Mouse (Mus musculus) left cerebral cortex, adult 11 months (tissue): ENCODE data around the gene Spata32.

Source experiments
- DNase-seq: peaks from one replicate; pipeline ENCODE4 v3.0.0; 2022; ENCODE audit warnings: low spot score

Gene Spata32

GRCm38 (mm10) chr11:103173771-103174344, 44.4 kb downstream of the Spata32 start:
- DNase-seq = no peak

GRCm38 (mm10) chr11:103173041-103173770, 45.0 kb downstream of the Spata32 start:
- DNase-seq = no peak

DNA sequence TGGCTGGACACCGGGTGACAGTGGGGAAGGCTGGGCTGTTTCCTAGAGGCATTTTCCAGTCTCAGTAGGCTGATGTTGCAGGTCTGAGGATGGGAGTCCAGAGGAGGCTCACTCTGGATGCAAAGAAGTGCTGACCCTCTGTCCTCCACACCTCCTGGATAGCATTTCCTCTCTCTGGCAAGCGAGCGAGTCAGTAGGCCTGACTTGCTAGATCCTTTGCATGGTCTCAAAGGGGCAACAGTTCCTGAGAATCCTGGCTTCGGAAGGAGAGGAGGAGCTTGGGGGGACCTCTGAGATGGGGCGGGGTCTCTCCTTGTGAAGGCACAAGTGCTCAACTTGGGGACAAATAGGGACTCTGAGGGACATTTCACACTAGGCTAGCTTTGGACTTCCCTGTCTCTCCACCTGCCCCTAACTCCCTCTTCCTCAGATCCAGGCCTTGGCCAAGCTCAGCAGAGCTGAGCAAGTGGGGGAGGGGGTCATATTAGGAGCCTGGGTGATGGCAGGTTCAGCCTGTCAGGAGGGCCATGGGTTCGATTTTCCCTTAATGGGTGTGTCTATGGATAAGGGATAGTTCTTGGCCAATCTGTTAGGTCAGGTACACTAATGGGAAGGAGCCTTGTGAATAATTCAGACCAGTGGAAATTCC, 45.7 kb downstream of the Spata32 start:
- DNase-seq = no peak

- no peak for DNase-seq
Observed at GRCm38 (mm10) chr11:103171703-103172391, 46.4 kb downstream of the Spata32 start.

DNA sequence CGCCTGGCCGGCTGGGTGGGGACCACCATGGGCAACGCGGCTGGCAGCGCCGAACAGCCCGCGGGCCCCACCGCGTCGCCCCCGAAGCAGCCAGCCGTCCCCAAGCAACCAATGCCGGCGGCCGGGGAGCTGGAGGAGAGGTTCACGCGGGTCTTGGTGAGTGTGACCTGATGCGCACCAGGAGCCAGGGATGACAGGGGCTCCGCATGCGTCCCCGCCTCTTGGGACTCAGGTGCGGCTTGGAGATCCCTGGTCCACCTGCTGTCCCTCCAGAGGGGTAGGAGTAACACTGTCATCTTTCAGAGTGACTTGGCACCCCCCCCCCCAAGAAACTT, 47.0 kb downstream of the Spata32 start:
- no peak for DNase-seq

- DNase-seq = no peak
Observed at GRCm38 (mm10) chr11:103170494-103171285, 47.5 kb downstream of the Spata32 start, which contains the start of gene Fmnl1. Gene Fmnl1 (plus strand): TSS chr11:103171107.

GRCm38 (mm10) chr11:103170111-103170493, 48.1 kb downstream of the Spata32 start:
- no peak for DNase-seq

- no peak for DNase-seq
Observed at GRCm38 (mm10) chr11:103169664-103170063, 48.6 kb downstream of the Spata32 start.

GRCm38 (mm10) chr11:103168690-103169390, 49.4 kb downstream of the Spata32 start:
- DNase-seq = peak; percentile 71

- DNase-seq = no peak
Observed at GRCm38 (mm10) chr11:103164391-103164790, 53.8 kb downstream of the Spata32 start.

GRCm38 (mm10) chr11:103162132-103162531, 56.1 kb downstream of the Spata32 start:
- DNase-seq = no peak

- no peak for DNase-seq
Observed at GRCm38 (mm10) chr11:103161449-103161848, 56.8 kb downstream of the Spata32 start.

DNA sequence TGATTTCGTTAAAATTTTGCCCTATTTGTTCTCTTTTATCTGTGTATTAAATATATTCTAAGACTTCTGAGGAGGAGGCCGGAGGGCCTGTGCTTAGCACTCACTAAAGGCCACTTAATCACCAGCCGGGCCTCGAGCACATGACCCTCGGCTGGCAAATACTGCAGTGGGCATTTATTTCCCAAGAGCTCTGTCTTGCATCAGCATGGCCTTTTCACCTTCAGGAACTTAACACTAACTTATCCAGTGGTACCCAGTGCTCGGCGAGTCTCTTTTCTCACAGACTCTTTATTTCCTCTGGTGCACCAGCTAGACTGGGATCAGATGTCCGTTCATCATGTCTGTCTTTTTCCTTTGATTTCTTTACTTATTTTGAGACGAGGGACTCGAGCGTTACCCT, 57.5 kb downstream of the Spata32 start:
- no peak for DNase-seq

GRCm38 (mm10) chr11:103158621-103159478, 59.4 kb downstream of the Spata32 start:
- peak; percentile 81 for DNase-seq
